ENCODE assay signal across 22 mouse cellular contexts in the genomic region with DNA sequence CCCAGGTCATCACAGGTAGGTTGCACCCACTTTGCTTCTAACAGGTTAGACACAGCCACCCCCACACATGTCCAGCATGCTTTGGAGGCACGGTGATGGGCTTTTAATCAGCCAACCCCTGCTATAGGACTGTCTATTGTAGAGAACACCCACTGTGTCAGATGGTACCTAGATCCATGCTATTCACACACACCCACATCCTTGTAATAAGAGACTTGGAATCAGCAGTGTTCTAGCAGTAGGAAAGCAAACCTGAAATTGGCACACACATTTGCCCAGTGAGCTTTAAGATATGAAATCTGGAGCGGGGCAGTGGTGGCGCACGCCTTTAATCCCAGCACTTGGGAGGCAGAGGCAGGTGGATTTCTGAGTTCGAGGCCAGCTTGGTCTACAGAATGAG.
DNase-seq lines count a peak whose midpoint lies in the region; ATAC-seq lines count a peak whose summit lies in the region.
"Had no signal": no experiment of that assay in that cellular context is flagged by ENCODE, and none has a peak within 500 bp of the region (broad histone marks: within the 10 kb centered on the region; RNA-seq: fewer than 3 reads in every experiment).

No protein-coding gene starts in this region.

- H3K9me3 ChIP-seq in forebrain, embryonic 11.5 days (ENCODE audit: control insufficient read depth, low read length): no peaks in the 10 kb centered on the region
- no peaks in the 10 kb centered on the region for H3K9me3 ChIP-seq in forebrain, embryonic 16.5 days (ENCODE audit: control insufficient read depth, low read length)
- H3K9me3 ChIP-seq in midbrain, embryonic 14.5 days (ENCODE audit: control insufficient read depth, low read length): no peaks in the 10 kb centered on the region
- H3K9me3 ChIP-seq: embryonic facial prominence, embryonic 12.5 days; embryonic facial prominence, embryonic 15.5 days; forebrain, embryonic 13.5 days; heart, embryonic 13.5 days; hindbrain, embryonic 12.5 days; hindbrain, embryonic 15.5 days had no signal

- H3K27me3 ChIP-seq in forebrain, embryonic 11.5 days (ENCODE audit: control insufficient read depth, insufficient read depth, low read length): no peaks in the 10 kb centered on the region
- H3K27me3 ChIP-seq in forebrain, embryonic 16.5 days (replicated peaks; ENCODE audit: control insufficient read depth, insufficient read depth, low read length): no peaks in the 10 kb centered on the region
- H3K27me3 ChIP-seq in midbrain, embryonic 14.5 days (ENCODE audit: control insufficient read depth, insufficient read depth, low read length): no peaks in the 10 kb centered on the region
- H3K27me3 ChIP-seq: embryonic facial prominence, embryonic 12.5 days; embryonic facial prominence, embryonic 15.5 days; forebrain, embryonic 13.5 days; heart, embryonic 13.5 days; hindbrain, embryonic 12.5 days; hindbrain, embryonic 15.5 days had no signal

- no peak overlapping the region for H3K9ac ChIP-seq in forebrain, embryonic 11.5 days (ENCODE audit: low read length)
- no peak overlapping the region for H3K9ac ChIP-seq in forebrain, embryonic 16.5 days (replicated peaks; ENCODE audit: low read depth, low read length)
- H3K9ac ChIP-seq in midbrain, embryonic 14.5 days (replicated peaks; ENCODE audit: low read length): no peak overlapping the region
- H3K9ac ChIP-seq: embryonic facial prominence, embryonic 12.5 days; embryonic facial prominence, embryonic 15.5 days; forebrain, embryonic 13.5 days; heart, embryonic 13.5 days; hindbrain, embryonic 12.5 days; hindbrain, embryonic 15.5 days had no signal

- no peaks in the 10 kb centered on the region; the same call in none of the 2 replicates for H3K36me3 ChIP-seq in forebrain, embryonic 11.5 days (ENCODE audit: control insufficient read depth, insufficient read depth, low read length)
- no peaks in the 10 kb centered on the region; the same call in 1 of the 2 replicates for H3K36me3 ChIP-seq in forebrain, embryonic 16.5 days (ENCODE audit: control insufficient read depth, insufficient read depth)
- H3K36me3 ChIP-seq in midbrain, embryonic 14.5 days (ENCODE audit: control insufficient read depth, insufficient read depth, low read length): peaks cover 60% of the 10 kb centered on the region

- ATAC-seq in forebrain, embryonic 11.5 days (replicated peaks; ENCODE audit: low FRiP score): no peak
- ATAC-seq in forebrain, embryonic 16.5 days: no peak
- ATAC-seq in midbrain, embryonic 14.5 days (ENCODE audit: low FRiP score, low TSS enrichment): no peak
- ATAC-seq: CD4-positive, CD25-positive, alpha-beta regulatory T cell, adult 4 months; forebrain, embryonic 13.5 days; intestine, postnatal 0 days had no signal

- H3K4me1 ChIP-seq in forebrain, embryonic 11.5 days (replicated peaks; ENCODE audit: control insufficient read depth, insufficient read depth, low read length): no peaks in the 10 kb centered on the region
- H3K4me1 ChIP-seq in forebrain, embryonic 16.5 days (replicated peaks; ENCODE audit: control insufficient read depth, insufficient read depth, low read length): no peaks in the 10 kb centered on the region
- H3K4me1 ChIP-seq in midbrain, embryonic 14.5 days (ENCODE audit: control insufficient read depth, insufficient read depth, low read length): no peaks in the 10 kb centered on the region
- H3K4me1 ChIP-seq: embryonic facial prominence, embryonic 12.5 days; embryonic facial prominence, embryonic 15.5 days; heart, embryonic 13.5 days; hindbrain, embryonic 12.5 days; hindbrain, embryonic 15.5 days had no signal

- H3K4me3 ChIP-seq in forebrain, embryonic 11.5 days (ENCODE audit: low read depth, low read length): no peak overlapping the region
- no peak overlapping the region for H3K4me3 ChIP-seq in forebrain, embryonic 16.5 days (replicated peaks; ENCODE audit: low read length)
- no peak overlapping the region for H3K4me3 ChIP-seq in midbrain, embryonic 14.5 days (replicated peaks; ENCODE audit: low read depth, low read length)
- H3K4me3 ChIP-seq: embryonic facial prominence, embryonic 12.5 days; embryonic facial prominence, embryonic 15.5 days; forebrain, embryonic 13.5 days; heart, embryonic 13.5 days; hindbrain, embryonic 12.5 days; hindbrain, embryonic 15.5 days had no signal

- 97% methylated on average over 4 of the region's 5 CpGs for WGBS in forebrain, embryonic 11.5 days
- 91% methylated on average over 5 of the region's 5 CpGs for WGBS in forebrain, embryonic 16.5 days
- WGBS in midbrain, embryonic 14.5 days: 91% methylated on average over 5 of the region's 5 CpGs

- H3K27ac ChIP-seq in forebrain, embryonic 11.5 days (ENCODE audit: low read depth, low read length): no peak overlapping the region
- H3K27ac ChIP-seq in forebrain, embryonic 16.5 days (ENCODE audit: low read length): no peak overlapping the region
- H3K27ac ChIP-seq in midbrain, embryonic 14.5 days (replicated peaks; ENCODE audit: low read depth, low read length): no peak overlapping the region
- H3K27ac ChIP-seq: embryonic facial prominence, embryonic 12.5 days; embryonic facial prominence, embryonic 15.5 days; forebrain, embryonic 13.5 days; heart, embryonic 13.5 days; hindbrain, embryonic 12.5 days; hindbrain, embryonic 15.5 days had no signal

- DNase-seq in forebrain, embryonic 11.5 days (ENCODE audit: low spot score): peak; percentile 20
- DNase-seq in heart, adult 11 months: peak; percentile 41
- DNase-seq in heart, adult 9 months (ENCODE audit: low spot score in 2 of 2): no peak
- peak; percentile 38 for DNase-seq in right cerebral cortex, adult 18-20 months
- DNase-seq in right cerebral cortex, postnatal 14 days: no peak
- no peak for DNase-seq in midbrain, embryonic 14.5 days
- DNase-seq: adrenal gland, adult 2 months; adrenal gland, postnatal 14 days; cerebellum, adult 9-11 months; cerebellum, postnatal 25 days; gastrocnemius, postnatal 10 days; heart, postnatal 14 days; kidney, adult 2 months had no signal

- H3K4me2 ChIP-seq in forebrain, embryonic 11.5 days (ENCODE audit: low read depth, low read length, severe bottlenecking): no peak overlapping the region
- no peak overlapping the region for H3K4me2 ChIP-seq in forebrain, embryonic 16.5 days (ENCODE audit: low read length)
- no peak overlapping the region for H3K4me2 ChIP-seq in midbrain, embryonic 14.5 days (ENCODE audit: low read length)
- H3K4me2 ChIP-seq: embryonic facial prominence, embryonic 12.5 days; embryonic facial prominence, embryonic 15.5 days; forebrain, embryonic 13.5 days; heart, embryonic 13.5 days; hindbrain, embryonic 12.5 days; hindbrain, embryonic 15.5 days had no signal

Comparison
In these comparisons a context has a peak if more than half of its experiments do, and no peak if none do; other contexts are left out.
1. DNase-seq: peak in forebrain, embryonic 11.5 days (single experiment), heart, adult 11 months (single experiment) and right cerebral cortex, adult 18-20 months (single experiment); none in heart, adult 9 months (0 of 2), right cerebral cortex, postnatal 14 days (single experiment) and midbrain, embryonic 14.5 days (single experiment).